Mouse (Mus musculus): ENCODE results near the gene Alcam. TPM values are rescaled to one million over a fixed set of nuclear protein-coding genes. Genes with fewer than 3 reads are reported as not detected.

The Alcam gene
- 5.7 and 7.3 TPM in 2 replicates for polyA plus RNA-seq (2012; rRNA removed)
- polyA plus RNA-seq (2014; fragmentation: Nextera tagmentation; extraction: Ambion mirVana), result 7.5 and 8.1 TPM in 2 replicates

DNA sequence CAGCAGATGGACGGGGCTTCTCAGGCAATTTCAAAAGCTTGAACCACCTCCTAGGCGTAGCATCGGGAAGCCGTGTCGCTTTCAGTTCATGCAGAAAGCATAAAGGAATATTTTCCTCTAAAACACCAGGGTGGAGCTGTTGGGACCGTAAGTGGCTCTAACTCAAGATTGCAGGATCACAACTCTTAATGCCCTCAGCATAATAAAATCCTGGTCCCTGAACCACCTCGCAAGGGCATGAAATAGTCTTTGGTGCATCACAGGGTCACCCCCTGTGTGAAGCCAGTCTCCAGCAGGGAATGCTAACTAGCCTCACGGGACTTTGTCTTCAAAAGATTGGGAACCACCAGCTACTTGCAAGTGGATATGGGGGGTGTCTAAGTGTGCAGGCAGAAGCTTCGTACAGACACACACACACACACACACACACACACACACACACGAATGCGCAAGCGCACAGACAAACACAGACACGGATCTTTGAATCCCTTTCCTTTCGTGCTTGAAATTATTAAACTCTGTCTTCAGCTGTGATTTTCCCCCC lies at the start of gene Alcam:
TSS of gene Alcam (minus strand) at position 104 of the 544 bp plus-strand sequence.
- Histone ChIP-seq H3K36me3 (replicated peaks; ENCODE audit: control insufficient read depth, insufficient read depth, low read depth) (no peaks in the 10 kb centered on the region), H3K27ac (no peak within 1 kb of the TSS), H3K9ac (replicated peaks) (no peak within 1 kb of the TSS), H3K4me1 (replicated peaks; ENCODE audit: control insufficient read depth in 2 of 2, insufficient read depth in 2 of 2, low read length in 1 of 2) (no peaks in the 10 kb centered on the region), H3K4me2 (ENCODE audit: low read depth) (peak within 1 kb of the TSS; percentile 62), H3K27me3 (ENCODE audit: control insufficient read depth, insufficient read depth, low read length) (peaks cover 31% of the 10 kb centered on the region), H3K4me3 (ENCODE audit: insufficient read depth in 1 of 2, low read depth in 2 of 2, low read length in 2 of 2) (peak within 1 kb of the TSS; percentile 58 to 64), H3K9me3 (ENCODE audit: control insufficient read depth, low read length) (no peaks in the 10 kb centered on the region)
- no peak for ATAC-seq (ENCODE audit: insufficient read depth)
- TF ChIP-seq EP300 (IDR thresholded peaks at IDR 0.05; ENCODE audit: low read depth), result no peak
- TF ChIP-seq CTCF (IDR thresholded peaks at IDR 0.05; ENCODE audit: low read depth), result no peak
- DNase-seq (ENCODE audit: low read depth in 3 of 3, low spot score in 3 of 3), result no peak
- 4% methylated on average over 14 of the region's 14 CpGs for WGBS (ENCODE audit: insufficient replicate concordance)

DNA sequence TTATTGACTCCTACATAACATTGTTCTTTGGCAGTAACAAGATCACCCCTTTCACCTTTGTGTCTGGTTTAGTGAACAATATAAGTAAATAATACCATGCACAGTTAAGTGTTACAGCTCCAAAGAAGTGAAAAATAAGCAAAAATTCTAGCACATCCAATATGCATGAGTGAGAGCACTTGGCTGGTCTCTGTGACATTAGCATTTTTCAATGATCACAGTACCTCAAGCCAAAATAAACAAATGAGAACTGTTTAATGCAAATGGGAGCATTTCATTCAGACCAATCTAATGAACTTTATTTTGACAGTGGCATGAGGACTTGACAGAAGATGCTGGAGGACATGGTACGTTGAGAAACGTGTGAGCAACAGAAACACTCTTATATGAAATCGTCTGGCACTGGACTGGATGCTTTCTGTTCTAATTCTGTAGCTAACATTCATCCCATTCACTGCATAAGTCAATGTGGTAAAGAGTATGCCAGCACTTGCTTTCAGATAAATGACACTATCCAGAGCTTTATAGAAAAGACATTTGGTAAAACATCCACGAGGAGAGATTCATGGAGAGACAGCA lies 45.0 kb upstream of the Alcam start:
- Histone ChIP-seq H3K4me2 (ENCODE audit: low read depth) (no peak overlapping the region), H3K36me3 (replicated peaks; ENCODE audit: control insufficient read depth, insufficient read depth, low read depth) (no peaks in the 10 kb centered on the region), H3K4me3 (ENCODE audit: insufficient read depth in 1 of 2, low read depth in 2 of 2, low read length in 2 of 2) (no peak overlapping the region), H3K9ac (replicated peaks) (no peak overlapping the region), H3K4me1 (replicated peaks; ENCODE audit: control insufficient read depth in 2 of 2, insufficient read depth in 2 of 2, low read length in 1 of 2) (no peaks in the 10 kb centered on the region), H3K27ac (no peak overlapping the region), H3K9me3 (ENCODE audit: control insufficient read depth, low read length) (no peaks in the 10 kb centered on the region), H3K27me3 (ENCODE audit: control insufficient read depth, insufficient read depth, low read length) (no peaks in the 10 kb centered on the region)
- WGBS (ENCODE audit: insufficient replicate concordance), result 56% methylated on average over 4 of the region's 4 CpGs
- DNase-seq (ENCODE audit: low read depth in 3 of 3, low spot score in 3 of 3), result no peak
- TF ChIP-seq CTCF (IDR thresholded peaks at IDR 0.05; ENCODE audit: low read depth) (no peak), EP300 (IDR thresholded peaks at IDR 0.05; ENCODE audit: low read depth) (no peak)
- ATAC-seq (ENCODE audit: insufficient read depth), result no peak

DNA sequence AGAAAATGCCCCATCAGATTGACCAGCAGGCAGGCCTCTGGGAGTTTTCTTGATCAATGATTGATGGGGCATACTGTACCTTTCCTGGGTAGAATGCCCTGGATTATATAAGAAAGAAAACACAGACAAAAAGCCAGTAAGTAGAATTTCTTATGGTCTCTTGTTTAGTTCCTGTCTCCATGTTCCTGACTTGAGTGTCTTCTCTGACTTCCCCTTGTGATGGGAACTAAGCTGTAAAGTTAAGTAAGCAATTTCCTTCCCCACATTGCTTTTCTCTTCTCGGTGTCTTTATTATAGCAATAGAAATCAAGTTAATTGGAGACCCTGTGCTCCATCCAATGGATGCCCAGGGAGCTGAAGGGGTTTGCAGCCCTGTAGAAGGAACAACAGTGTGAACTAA lies 36.7 kb upstream of the Alcam start:
- H3K9me3 ChIP-seq (ENCODE audit: control insufficient read depth, low read length), result no peaks in the 10 kb centered on the region
- 43% methylated on average over 1 of the region's 1 CpGs for WGBS (ENCODE audit: insufficient replicate concordance)

DNA sequence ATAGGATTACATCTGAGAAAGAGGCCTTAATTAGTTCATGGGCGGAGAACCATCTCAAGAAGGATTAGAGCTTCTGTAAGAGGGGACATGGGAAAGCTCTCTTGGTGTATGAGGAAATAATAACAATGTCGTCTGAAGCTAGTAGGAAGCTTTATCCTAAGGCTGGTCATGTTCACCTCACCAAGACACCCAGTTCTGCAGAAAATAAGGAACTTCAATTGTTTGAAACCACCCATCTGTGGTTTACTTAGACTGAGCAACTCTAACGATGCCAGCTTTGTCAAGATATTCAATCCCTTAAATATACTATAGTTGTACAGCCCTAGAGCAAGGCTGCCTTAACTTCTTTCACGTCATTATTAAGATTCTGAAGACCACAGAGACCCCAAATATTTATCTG lies 20.4 kb upstream of the Alcam start:
- H3K4me1 ChIP-seq (replicated peaks; ENCODE audit: control insufficient read depth in 2 of 2, insufficient read depth in 2 of 2, low read length in 1 of 2), result no peaks in the 10 kb centered on the region
- 31% methylated on average over 4 of the region's 4 CpGs for WGBS (ENCODE audit: insufficient replicate concordance)
- H3K27me3 ChIP-seq (ENCODE audit: control insufficient read depth, insufficient read depth, low read length), result no peaks in the 10 kb centered on the region

More for the DNA sequence above, 36.7 kb upstream of the Alcam start:
- no peak for ATAC-seq (ENCODE audit: insufficient read depth)
- H3K9ac ChIP-seq (replicated peaks), result no peak overlapping the region
- no peak overlapping the region for H3K4me3 ChIP-seq (ENCODE audit: insufficient read depth in 1 of 2, low read depth in 2 of 2, low read length in 2 of 2)
- H3K36me3 ChIP-seq (replicated peaks; ENCODE audit: control insufficient read depth, insufficient read depth, low read depth), result no peaks in the 10 kb centered on the region
- DNase-seq (ENCODE audit: low read depth in 3 of 3, low spot score in 3 of 3), result no peak
- H3K4me2 ChIP-seq (ENCODE audit: low read depth), result no peak overlapping the region
- no peaks in the 10 kb centered on the region for H3K27me3 ChIP-seq (ENCODE audit: control insufficient read depth, insufficient read depth, low read length)
- H3K27ac ChIP-seq, result no peak overlapping the region
- TF ChIP-seq EP300 (IDR thresholded peaks at IDR 0.05; ENCODE audit: low read depth) (no peak), CTCF (IDR thresholded peaks at IDR 0.05; ENCODE audit: low read depth) (no peak)
- no peaks in the 10 kb centered on the region for H3K4me1 ChIP-seq (replicated peaks; ENCODE audit: control insufficient read depth in 2 of 2, insufficient read depth in 2 of 2, low read length in 1 of 2)

DNA sequence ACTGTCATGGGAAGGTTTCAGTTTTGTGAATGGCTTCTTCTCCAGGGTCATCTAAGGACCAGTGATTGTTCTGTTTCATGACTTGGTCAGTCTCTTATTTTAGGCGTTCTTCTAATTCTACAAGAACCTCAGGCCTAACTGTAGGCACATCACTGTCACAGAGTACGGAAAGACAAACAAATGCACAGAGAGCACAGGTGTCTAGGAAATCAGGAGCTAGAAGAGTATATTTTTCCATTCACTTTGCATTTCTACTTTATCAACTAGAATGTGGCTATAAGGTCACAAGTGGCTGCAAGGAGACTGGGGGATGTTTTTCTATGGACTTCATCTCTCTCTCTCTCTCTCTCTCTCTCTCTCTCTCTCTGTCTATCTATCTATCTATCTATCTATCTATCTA lies 19.2 kb upstream of the Alcam start:
- WGBS (ENCODE audit: insufficient replicate concordance), result 66% methylated on average over 2 of the region's 2 CpGs

More for the DNA sequence above, 20.4 kb upstream of the Alcam start:
- H3K9ac ChIP-seq (replicated peaks), result no peak overlapping the region
- H3K27ac ChIP-seq, result no peak overlapping the region
- no peak for TF ChIP-seq EP300 (IDR thresholded peaks at IDR 0.05; ENCODE audit: low read depth)
- no peak for TF ChIP-seq CTCF (IDR thresholded peaks at IDR 0.05; ENCODE audit: low read depth)
- H3K4me3 ChIP-seq (ENCODE audit: insufficient read depth in 1 of 2, low read depth in 2 of 2, low read length in 2 of 2), result no peak overlapping the region
- DNase-seq (ENCODE audit: low read depth in 3 of 3, low spot score in 3 of 3) (no peak), ATAC-seq (ENCODE audit: insufficient read depth) (no peak)
- H3K9me3 ChIP-seq (ENCODE audit: control insufficient read depth, low read length), result no peaks in the 10 kb centered on the region
- H3K36me3 ChIP-seq (replicated peaks; ENCODE audit: control insufficient read depth, insufficient read depth, low read depth), result no peaks in the 10 kb centered on the region
- H3K4me2 ChIP-seq (ENCODE audit: low read depth), result no peak overlapping the region

More for the DNA sequence above, 19.2 kb upstream of the Alcam start:
- Histone ChIP-seq H3K9me3 (ENCODE audit: control insufficient read depth, low read length) (no peaks in the 10 kb centered on the region), H3K27ac (no peak overlapping the region), H3K4me1 (replicated peaks; ENCODE audit: control insufficient read depth in 2 of 2, insufficient read depth in 2 of 2, low read length in 1 of 2) (no peaks in the 10 kb centered on the region), H3K36me3 (replicated peaks; ENCODE audit: control insufficient read depth, insufficient read depth, low read depth) (no peaks in the 10 kb centered on the region), H3K9ac (replicated peaks) (no peak overlapping the region), H3K27me3 (ENCODE audit: control insufficient read depth, insufficient read depth, low read length) (no peaks in the 10 kb centered on the region), H3K4me2 (ENCODE audit: low read depth) (no peak overlapping the region), H3K4me3 (ENCODE audit: insufficient read depth in 1 of 2, low read depth in 2 of 2, low read length in 2 of 2) (no peak overlapping the region)
- ATAC-seq (ENCODE audit: insufficient read depth) (no peak), DNase-seq (ENCODE audit: low read depth in 3 of 3, low spot score in 3 of 3) (no peak)
- no peak for TF ChIP-seq EP300 (IDR thresholded peaks at IDR 0.05; ENCODE audit: low read depth)
- no peak for TF ChIP-seq CTCF (IDR thresholded peaks at IDR 0.05; ENCODE audit: low read depth)
